Mouse (Mus musculus) kidney, adult 2 months (tissue): ENCODE measurements around the gene Gm49322. TPM values are rescaled to one million over a fixed set of nuclear protein-coding genes. Genes with fewer than 3 reads are reported as not detected.

ENCODE experiments used
- DNase-seq: peaks from one replicate; pipeline ENCODE4 v3.0.0; 2021
- H3K27ac ChIP-seq: fragments of 200-500 bp; 2 replicates; pipeline ENCODE4 v1.5.1; 2012; ENCODE audit warnings: low read depth, low read length, control low read depth, inconsistent platforms; ENCODE audit not compliant: insufficient read depth
- H3K27me3 ChIP-seq: fragments of 200-500 bp; replicated peaks from 2 replicates; pipeline ENCODE4 v1.6.1; 2012; ENCODE audit warnings: mild to moderate bottlenecking, moderate library complexity, low read length, inconsistent platforms; ENCODE audit not compliant: control insufficient read depth, insufficient read depth
- H3K36me3 ChIP-seq: fragments of 200-500 bp; 2 replicates; pipeline ENCODE4 v1.6.1; 2012; ENCODE audit warnings: mild to moderate bottlenecking, moderate library complexity, low read length, inconsistent platforms; ENCODE audit not compliant: control insufficient read depth, insufficient read depth
- H3K4me1 ChIP-seq: fragments of 200-500 bp; 2 replicates; pipeline ENCODE4 v1.6.1; 2011; ENCODE audit warnings: low read length; ENCODE audit not compliant: control insufficient read depth, insufficient read depth
- H3K4me3 ChIP-seq: fragments of 200-500 bp; 2 replicates; pipeline ENCODE4 v1.5.1; 2011; ENCODE audit warnings: mild to moderate bottlenecking, low read depth, low read length, control low read depth; ENCODE audit not compliant: insufficient read depth
- CTCF ChIP-seq: fragments of 200-500 bp; conservative IDR thresholded peaks from 2 replicates; pipeline ENCODE4 v1.5.1; 2011; ENCODE audit warnings: low read depth, mild to moderate bottlenecking, control low read depth, low read length, moderate library complexity, mixed read lengths; ENCODE audit not compliant: insufficient read depth, insufficient read length
- POLR2A ChIP-seq: fragments of 200-500 bp; IDR thresholded peaks from one replicate; pipeline ENCODE4 v1.6.1; 2011; ENCODE audit warnings: low read depth, low read length, control low read depth
- WGBS: fragments of 180-500 bp; shearing (Covaris S2); methylation state at CpG from one replicate; pipeline ENCODE4 v1.1.7; 2018; 5-methylcytosine and 5-hydroxymethylcytosine counted together
- polyA plus RNA-seq: library from polyadenylated mRNA; depleted of rRNA; stranded (reverse); fragments of >200 nt; gene quantifications from 2 replicates; pipeline ENCODE4 v1.2.3, GENCODE M21; 2012

Gene Gm49322
- polyA plus RNA-seq, 1 experiment, result 0.91 TPM

GRCm38 (mm10) chr10:80606306-80606705, 485 bp downstream of the Gm49322 start:
- H3K36me3 ChIP-seq, result no peaks in the 10 kb centered on the region
- H3K4me3 ChIP-seq, result no peak overlapping the region
- 82% methylated on average over 23 of the region's 23 CpGs for WGBS
- peaks cover 8% of the 10 kb centered on the region for H3K4me1 ChIP-seq
- H3K27ac ChIP-seq, result no peak overlapping the region
- no peaks in the 10 kb centered on the region for H3K27me3 ChIP-seq
- TF ChIP-seq POLR2A (no peak), CTCF (no peak)
- no peak for DNase-seq

DNA sequence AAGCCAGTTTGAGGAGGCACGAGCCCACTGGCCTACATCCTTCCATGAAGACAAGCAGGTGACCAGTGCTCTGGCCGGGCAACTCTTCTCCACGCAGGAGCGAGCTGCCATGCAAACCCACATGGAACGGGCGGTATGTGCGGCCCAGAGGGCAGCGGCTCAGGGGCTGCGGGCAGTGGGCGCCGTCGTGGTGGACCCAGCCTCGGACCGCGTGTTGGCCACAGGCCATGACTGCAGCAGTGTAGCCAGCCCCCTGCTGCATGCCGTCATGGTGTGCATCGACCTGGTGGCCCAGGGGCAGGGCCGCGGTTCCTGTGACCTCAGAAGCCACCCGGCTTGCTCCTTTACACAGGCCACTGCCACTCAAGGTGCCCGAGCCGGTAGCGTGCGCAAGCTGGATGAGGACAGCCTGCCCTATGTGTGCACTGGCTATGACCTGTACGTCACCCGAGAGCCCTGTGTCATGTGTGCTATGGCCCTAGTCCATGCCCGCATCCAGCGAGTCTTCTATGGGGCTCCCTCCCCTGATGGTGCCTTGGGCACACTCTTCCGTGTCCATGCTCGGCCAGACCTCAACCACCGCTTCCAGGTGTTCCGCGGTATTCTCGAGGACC, 1.0 kb downstream of the Gm49322 start:
- Histone ChIP-seq H3K27me3 (no peaks in the 10 kb centered on the region), H3K4me3 (no peak overlapping the region), H3K27ac (no peak overlapping the region), H3K36me3 (no peaks in the 10 kb centered on the region), H3K4me1 (peaks cover 8% of the 10 kb centered on the region)
- TF ChIP-seq CTCF, result no peak
- TF ChIP-seq POLR2A, result no peak
- DNase-seq, result no peak
- 90% methylated on average over 34 of the region's 34 CpGs for WGBS

DNA sequence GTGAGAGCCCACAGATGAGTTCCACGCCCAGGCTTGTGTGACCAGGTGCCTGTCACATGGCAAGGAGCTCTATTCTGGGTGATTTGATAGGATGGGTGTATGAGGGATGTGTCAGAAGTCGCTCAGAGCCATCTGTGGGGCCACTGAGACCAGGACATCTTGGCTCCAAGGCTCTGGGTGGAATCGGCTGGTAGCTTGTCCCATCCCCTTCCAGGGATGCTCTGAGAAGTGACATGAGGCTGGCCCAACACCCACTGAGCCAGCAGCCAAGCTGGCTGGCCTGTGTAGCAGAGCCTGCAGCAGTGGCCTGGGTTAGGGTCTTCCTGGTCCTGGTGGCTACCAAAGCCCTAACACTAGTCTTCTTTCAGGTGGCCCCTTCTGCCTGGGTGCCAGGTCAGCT, 2.6 kb downstream of the Gm49322 start:
- H3K4me1 ChIP-seq, result peaks cover 3% of the 10 kb centered on the region; the same call in 1 of the 2 replicates
- no peak overlapping the region for H3K27ac ChIP-seq
- 92% methylated on average over 3 of the region's 3 CpGs for WGBS
- no peak for DNase-seq
- H3K36me3 ChIP-seq, result no peaks in the 10 kb centered on the region
- no peak for TF ChIP-seq POLR2A
- no peak for TF ChIP-seq CTCF
- no peaks in the 10 kb centered on the region for H3K27me3 ChIP-seq
- H3K4me3 ChIP-seq, result no peak overlapping the region

DNA sequence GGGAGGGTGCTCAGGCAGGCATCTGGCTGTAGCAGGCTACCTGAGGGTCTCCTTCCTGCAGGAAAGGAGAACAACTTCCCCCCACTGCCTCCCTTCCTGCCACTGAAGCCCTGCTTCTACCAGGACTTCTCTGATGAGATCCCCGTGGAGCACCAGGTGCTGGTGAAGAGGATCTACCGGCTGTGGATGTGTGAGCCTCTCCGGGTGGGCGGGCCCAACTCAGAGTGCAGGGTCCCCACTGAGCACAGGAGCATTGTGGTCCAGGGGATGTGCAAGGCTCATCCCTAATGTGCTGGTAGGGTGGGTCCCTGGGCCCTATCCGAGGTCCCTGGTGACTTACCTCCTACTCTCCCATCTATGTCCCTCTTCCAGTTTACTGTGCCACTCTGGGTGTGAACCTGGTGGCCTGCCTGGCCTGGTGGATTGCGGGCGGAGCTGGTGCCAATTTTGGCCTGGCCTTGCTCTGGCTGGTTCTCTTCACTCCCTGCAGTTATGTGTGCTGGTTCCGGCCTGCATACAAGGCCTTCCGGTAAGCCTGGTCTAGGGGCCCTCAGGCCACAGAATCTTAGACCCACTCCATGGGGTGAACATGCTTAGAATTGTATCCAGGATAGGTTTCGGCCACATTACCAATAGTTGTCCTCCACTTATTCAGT, 3.6 kb downstream of the Gm49322 start:
- no peak overlapping the region for H3K4me3 ChIP-seq
- 87% methylated on average over 10 of the region's 10 CpGs for WGBS
- TF ChIP-seq CTCF (no peak), POLR2A (no peak)
- no peak overlapping the region for H3K27ac ChIP-seq
- no peak for DNase-seq
- H3K4me1 ChIP-seq, result no peaks in the 10 kb centered on the region
- H3K27me3 ChIP-seq, result no peaks in the 10 kb centered on the region
- no peaks in the 10 kb centered on the region for H3K36me3 ChIP-seq

DNA sequence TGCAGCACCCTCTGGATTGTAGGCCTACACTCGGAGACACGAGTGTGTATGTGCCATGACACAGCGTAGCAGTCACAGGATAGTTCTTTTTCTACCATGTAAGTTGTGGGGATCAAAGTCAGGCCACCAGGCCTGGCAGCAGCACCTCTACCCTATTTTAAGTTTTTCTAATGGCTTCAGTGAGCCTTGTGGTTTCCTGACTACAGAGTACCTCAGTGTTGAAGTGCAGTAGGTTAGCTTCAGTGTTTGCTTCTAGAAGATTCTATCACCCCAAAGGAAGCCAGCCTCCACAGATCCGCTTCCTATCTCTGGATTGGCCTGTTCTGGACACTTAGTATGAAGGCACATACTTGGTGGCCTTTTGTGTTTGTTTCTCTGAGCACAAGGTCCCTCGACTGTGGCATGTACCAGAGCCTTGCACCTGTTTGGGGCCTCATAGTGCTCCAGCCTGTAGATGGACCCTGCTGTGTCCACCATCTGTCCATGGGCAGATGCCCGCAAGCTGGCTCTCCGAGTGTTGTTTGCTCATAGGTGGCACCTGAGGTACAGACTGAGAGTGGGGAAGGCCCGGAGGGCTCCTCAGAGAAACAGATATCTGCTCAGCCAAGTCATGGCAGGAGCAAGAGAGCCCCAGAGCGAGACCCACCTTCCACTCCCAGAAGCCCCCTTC, 4.4 kb downstream of the Gm49322 start:
- no peaks in the 10 kb centered on the region for H3K36me3 ChIP-seq
- no peak overlapping the region for H3K27ac ChIP-seq
- H3K4me1 ChIP-seq, result no peaks in the 10 kb centered on the region

GRCm38 (mm10) chr10:80611024-80611423, 5.2 kb downstream of the Gm49322 start:
- Histone ChIP-seq H3K36me3 (no peaks in the 10 kb centered on the region), H3K4me1 (no peaks in the 10 kb centered on the region), H3K27me3 (no peaks in the 10 kb centered on the region), H3K27ac (no peak overlapping the region), H3K4me3 (no peak overlapping the region)
- DNase-seq, result peak; percentile 60
- TF ChIP-seq CTCF (peak; percentile 80), POLR2A (no peak)
- 46% methylated on average over 4 of the region's 4 CpGs for WGBS

More for the DNA sequence above, 4.4 kb downstream of the Gm49322 start:
- 92% methylated on average over 9 of the region's 9 CpGs for whole genome bisulfite sequencing
- H3K4me3 ChIP-seq, result no peak overlapping the region
- no peaks in the 10 kb centered on the region for H3K27me3 ChIP-seq
- TF ChIP-seq CTCF, result no peak
- no peak for TF ChIP-seq POLR2A
- no peak for DNase-seq

- H3K4me3 ChIP-seq, result no peak overlapping the region
- H3K4me1 ChIP-seq, result no peaks in the 10 kb centered on the region
- WGBS, result 96% methylated on average over 3 of the region's 3 CpGs
- H3K36me3 ChIP-seq, result no peaks in the 10 kb centered on the region
- H3K27ac ChIP-seq, result no peak overlapping the region
- no peaks in the 10 kb centered on the region for H3K27me3 ChIP-seq
- DNase-seq, result no peak
- TF ChIP-seq POLR2A, result no peak
- TF ChIP-seq CTCF, result no peak
These were observed 6.1 kb downstream of the Gm49322 start for GRCm38 (mm10) chr10:80611905-80612304.
